Comparison of ENCODE assay signal across 8 mouse cellular contexts in the genomic region with DNA sequence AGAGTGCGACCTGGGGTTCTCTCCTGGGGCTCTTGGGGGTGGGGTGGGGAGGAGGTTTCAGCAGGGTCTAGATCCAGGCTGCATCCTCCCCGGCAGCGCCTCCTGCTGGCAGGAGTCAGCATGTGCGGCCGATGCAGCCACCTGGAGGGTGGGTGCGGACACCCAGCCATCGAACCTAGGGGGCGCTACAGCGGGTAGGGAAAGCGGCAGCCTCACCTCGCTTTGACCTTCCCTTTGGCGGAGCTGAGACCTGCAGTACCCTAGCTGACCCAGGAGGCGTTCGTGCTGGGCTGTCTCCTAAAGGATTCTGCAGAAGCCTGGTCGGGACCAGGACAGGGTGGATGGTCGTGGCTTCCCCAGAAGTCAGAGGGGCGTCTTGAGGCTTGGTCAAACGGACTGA. TPM values are rescaled to one million over a fixed set of nuclear protein-coding genes. Genes with fewer than 3 reads are reported as not detected.
DNase-seq lines count a peak whose midpoint lies in the region; ATAC-seq and TF ChIP-seq lines count a peak whose summit lies in the region.

No protein-coding gene starts in this region.

- no peak for TF ChIP-seq POLR2A in cerebellum, adult 2 months (IDR thresholded peaks at IDR 0.05; ENCODE audit: borderline replicate concordance, insufficient read depth, low read length)

- H3K4me2 ChIP-seq in forebrain, postnatal 0 days (ENCODE audit: low read depth) = peak overlapping the region; percentile 82
- H3K4me2 ChIP-seq in hindbrain, postnatal 0 days (ENCODE audit: low read depth, low read length) = peak overlapping the region; percentile 72
- peak overlapping the region; percentile 98 for H3K4me2 ChIP-seq in liver, embryonic 11.5 days

- H3K27ac ChIP-seq in cerebellum, adult 2 months (ENCODE audit: insufficient read depth, low read length) = no peak overlapping the region
- peak overlapping the region; percentile 97 for H3K27ac ChIP-seq in forebrain, postnatal 0 days (ENCODE audit: low read depth, low read length)
- H3K27ac ChIP-seq in hindbrain, postnatal 0 days = peak overlapping the region; percentile 62; the same call in 1 of the 2 replicates
- H3K27ac ChIP-seq in liver, embryonic 11.5 days (ENCODE audit: low read depth, low read length) = no peak overlapping the region; the same call in 1 of the 2 replicates

- no peaks in the 10 kb centered on the region for H3K9me3 ChIP-seq in forebrain, postnatal 0 days (ENCODE audit: low read length)
- no peaks in the 10 kb centered on the region for H3K9me3 ChIP-seq in hindbrain, postnatal 0 days (ENCODE audit: low read length)
- H3K9me3 ChIP-seq in liver, embryonic 11.5 days (ENCODE audit: control insufficient read depth, low read length) = no peaks in the 10 kb centered on the region

- peak; percentile 79 for DNase-seq in right cerebral cortex, postnatal 14 days
- no peak for DNase-seq in right cerebral cortex, postnatal 25 days
- DNase-seq in cerebellum, adult 2 months = peak; percentile 63 to 72
- DNase-seq in forebrain, postnatal 0 days = peak; percentile 86
- DNase-seq in hindbrain, postnatal 0 days (ENCODE audit: low spot score) = peak; percentile 86
- peak; percentile 77 for DNase-seq in liver, embryonic 11.5 days (ENCODE audit: low spot score)
- peak; percentile 94 for DNase-seq in testis, postnatal 10 days (ENCODE audit: low spot score)

- H3K36me3 ChIP-seq in forebrain, postnatal 0 days (ENCODE audit: insufficient read depth) = no peaks in the 10 kb centered on the region
- H3K36me3 ChIP-seq in hindbrain, postnatal 0 days (ENCODE audit: insufficient read depth, low read length) = no peaks in the 10 kb centered on the region
- no peaks in the 10 kb centered on the region for H3K36me3 ChIP-seq in liver, embryonic 11.5 days (ENCODE audit: control insufficient read depth, insufficient read depth, low read length)

- peak; percentile 81 for TF ChIP-seq CTCF in cerebellum, adult 2 months (IDR thresholded peaks at IDR 0.05; ENCODE audit: borderline replicate concordance, insufficient read depth, low read depth, low read length)
- TF ChIP-seq CTCF in forebrain, postnatal 0 days (IDR thresholded peaks at IDR 0.05; ENCODE audit: low read depth) = peak; percentile 94
- peak; percentile 94 for TF ChIP-seq CTCF in hindbrain, postnatal 0 days (IDR thresholded peaks at IDR 0.05; ENCODE audit: low read depth)

- no peaks in the 10 kb centered on the region; the same call in 1 of the 2 replicates for H3K27me3 ChIP-seq in cerebellum, adult 2 months (ENCODE audit: control insufficient read depth, insufficient read depth, low read length)
- no peaks in the 10 kb centered on the region for H3K27me3 ChIP-seq in forebrain, postnatal 0 days (ENCODE audit: insufficient read depth, low read length)
- no peaks in the 10 kb centered on the region for H3K27me3 ChIP-seq in hindbrain, postnatal 0 days (ENCODE audit: insufficient read depth, low read length)
- H3K27me3 ChIP-seq in liver, embryonic 11.5 days (replicated peaks; ENCODE audit: control insufficient read depth, insufficient read depth, low read length) = peaks cover 87% of the 10 kb centered on the region

- peaks cover 8% of the 10 kb centered on the region for H3K4me1 ChIP-seq in cerebellum, adult 2 months (ENCODE audit: control insufficient read depth, insufficient read depth, low read length)
- H3K4me1 ChIP-seq in forebrain, postnatal 0 days (ENCODE audit: insufficient read depth) = peaks cover 16% of the 10 kb centered on the region
- H3K4me1 ChIP-seq in hindbrain, postnatal 0 days (ENCODE audit: insufficient read depth, low read length) = peaks cover 27% of the 10 kb centered on the region
- H3K4me1 ChIP-seq in liver, embryonic 11.5 days (replicated peaks; ENCODE audit: control insufficient read depth, insufficient read depth, low read length) = peaks cover 25% of the 10 kb centered on the region

- peak; percentile 36 for ATAC-seq in forebrain, postnatal 0 days
- peak; percentile 44 for ATAC-seq in hindbrain, postnatal 0 days
- peak; percentile 38 for ATAC-seq in liver, embryonic 11.5 days (replicated peaks; ENCODE audit: low FRiP score)
- peak; percentile 67 for ATAC-seq in monocyte, adult 5-6 weeks (replicated peaks; ENCODE audit: insufficient number of reproducible peaks, low FRiP score, low TSS enrichment, poor library complexity, severe bottlenecking)

- H3K9ac ChIP-seq in forebrain, postnatal 0 days = peak overlapping the region; percentile 86
- peak overlapping the region; percentile 83 for H3K9ac ChIP-seq in hindbrain, postnatal 0 days (replicated peaks; ENCODE audit: low read length)
- no peak overlapping the region for H3K9ac ChIP-seq in liver, embryonic 11.5 days (ENCODE audit: low read depth, low read length)

- peak overlapping the region; percentile 39 for H3K4me3 ChIP-seq in cerebellum, adult 2 months (replicated peaks; ENCODE audit: insufficient read depth, low read depth, low read length)
- H3K4me3 ChIP-seq in forebrain, postnatal 0 days (ENCODE audit: low read depth, low read length) = peak overlapping the region; percentile 66
- H3K4me3 ChIP-seq in hindbrain, postnatal 0 days (ENCODE audit: low read length) = peak overlapping the region; percentile 69
- H3K4me3 ChIP-seq in liver, embryonic 11.5 days (ENCODE audit: low read depth, low read length) = peak overlapping the region; percentile 39

- WGBS in cerebellum, adult 2 months = 1% methylated on average over 18 of the region's 18 CpGs
- 2% methylated on average over 18 of the region's 18 CpGs for WGBS in forebrain, postnatal 0 days
- under 1% methylated on average over 18 of the region's 18 CpGs for WGBS in hindbrain, postnatal 0 days
- WGBS in liver, embryonic 11.5 days = 1% methylated on average over 18 of the region's 18 CpGs

RNA-seq across cellular contexts. Expression of a gene that starts 0.9 kb away (rescaled TPM):
- polyA plus RNA-seq in cerebellum, adult 2 months (2012; rRNA removed) = 65.4 and 69.7 TPM in 2 replicates
- 191 and 201 TPM in 2 replicates for total RNA-seq in forebrain, postnatal 0 days (2014; rRNA removed)
- polyA plus RNA-seq in forebrain, postnatal 0 days (2015; fragmentation: Nextera tagmentation; extraction: Ambion mirVana) = 133 and 139 TPM in 2 replicates
- total RNA-seq in hindbrain, postnatal 0 days (2014; rRNA removed) = 166 and 183 TPM in 2 replicates
- 75.0 and 83.1 TPM in 2 replicates for polyA plus RNA-seq in hindbrain, postnatal 0 days (2015; fragmentation: Nextera tagmentation; extraction: Ambion mirVana)
- 13.2 TPM in 2 replicates for polyA plus RNA-seq in liver, embryonic 11.5 days (2014; fragmentation: Nextera tagmentation; extraction: Ambion mirVana)
- 0.68 to 1.3 TPM in 2 of 3 replicates, not detected in the other for total RNA-seq in monocyte, adult 5-6 weeks (2017)

RNA-seq across cellular contexts. Expression of a gene that starts 21.6 kb away (rescaled TPM):
- 31.1 and 31.3 TPM in 2 replicates for polyA plus RNA-seq in cerebellum, adult 2 months (2012; rRNA removed)
- total RNA-seq in forebrain, postnatal 0 days (2014; rRNA removed) = 39.2 and 42.3 TPM in 2 replicates
- polyA plus RNA-seq in forebrain, postnatal 0 days (2015; fragmentation: Nextera tagmentation; extraction: Ambion mirVana) = 1.9 and 5.4 TPM in 2 replicates
- 35.1 and 43.2 TPM in 2 replicates for total RNA-seq in hindbrain, postnatal 0 days (2014; rRNA removed)
- 5.8 and 6.2 TPM in 2 replicates for polyA plus RNA-seq in hindbrain, postnatal 0 days (2015; fragmentation: Nextera tagmentation; extraction: Ambion mirVana)
- 8.3 and 12.3 TPM in 2 replicates for polyA plus RNA-seq in liver, embryonic 11.5 days (2014; fragmentation: Nextera tagmentation; extraction: Ambion mirVana)
- 0.96 to 3.7 TPM in 2 of 3 replicates, not detected in the other for total RNA-seq in monocyte, adult 5-6 weeks (2017)

RNA-seq across cellular contexts. Expression of a gene that starts 31.2 kb away (rescaled TPM):
- polyA plus RNA-seq in cerebellum, adult 2 months (2012; rRNA removed) = 69.4 and 71.7 TPM in 2 replicates
- total RNA-seq in forebrain, postnatal 0 days (2014; rRNA removed) = 54.9 and 70.6 TPM in 2 replicates
- polyA plus RNA-seq in forebrain, postnatal 0 days (2015; fragmentation: Nextera tagmentation; extraction: Ambion mirVana) = 11.9 and 13.8 TPM in 2 replicates
- total RNA-seq in hindbrain, postnatal 0 days (2014; rRNA removed) = 52.9 and 68.7 TPM in 2 replicates
- polyA plus RNA-seq in hindbrain, postnatal 0 days (2015; fragmentation: Nextera tagmentation; extraction: Ambion mirVana) = 20.1 and 23.4 TPM in 2 replicates
- polyA plus RNA-seq in liver, embryonic 11.5 days (2014; fragmentation: Nextera tagmentation; extraction: Ambion mirVana) = 18.8 and 19.4 TPM in 2 replicates
- 106 to 143 TPM (median 108 TPM) in 3 replicates for total RNA-seq in monocyte, adult 5-6 weeks (2017)

RNA-seq across cellular contexts. Expression of a gene that starts 45.8 kb away (rescaled TPM):
- polyA plus RNA-seq in cerebellum, adult 2 months (2012; rRNA removed) = 42.4 and 47.4 TPM in 2 replicates
- total RNA-seq in forebrain, postnatal 0 days (2014; rRNA removed) = 34.1 and 56.6 TPM in 2 replicates
- polyA plus RNA-seq in forebrain, postnatal 0 days (2015; fragmentation: Nextera tagmentation; extraction: Ambion mirVana) = 20.9 and 24.1 TPM in 2 replicates
- total RNA-seq in hindbrain, postnatal 0 days (2014; rRNA removed) = 22.3 and 26.7 TPM in 2 replicates
- polyA plus RNA-seq in hindbrain, postnatal 0 days (2015; fragmentation: Nextera tagmentation; extraction: Ambion mirVana) = 16.2 and 16.3 TPM in 2 replicates
- polyA plus RNA-seq in liver, embryonic 11.5 days (2014; fragmentation: Nextera tagmentation; extraction: Ambion mirVana) = 0.60 and 0.68 TPM in 2 replicates
- total RNA-seq in monocyte, adult 5-6 weeks (2017) = 1.2 to 2.8 TPM (median 1.5 TPM) in 3 replicates

Comparison
In these comparisons a context has a peak if more than half of its experiments do, and no peak if none do; other contexts are left out.
1. H3K27ac ChIP-seq: peak in forebrain, postnatal 0 days (single experiment) and hindbrain, postnatal 0 days (single experiment); none in cerebellum, adult 2 months (single experiment) and liver, embryonic 11.5 days (single experiment).
2. Peak in every context shown above with its lines, with median percentiles within 50 percentile points of each other: H3K4me3 ChIP-seq, CTCF ChIP-seq, ATAC-seq and H3K4me2 ChIP-seq.